Mouse (Mus musculus): ENCODE results near the gene Tmed10. TPM values are rescaled to one million over a fixed set of nuclear protein-coding genes. Genes with fewer than 3 reads are reported as not detected.
A peak's percentile ranks its signal among the peaks of the same experiment; 100 is the strongest.

The Tmed10 gene
- polyA plus RNA-seq, 1 experiment from 2014 or later, result 295 TPM

DNA sequence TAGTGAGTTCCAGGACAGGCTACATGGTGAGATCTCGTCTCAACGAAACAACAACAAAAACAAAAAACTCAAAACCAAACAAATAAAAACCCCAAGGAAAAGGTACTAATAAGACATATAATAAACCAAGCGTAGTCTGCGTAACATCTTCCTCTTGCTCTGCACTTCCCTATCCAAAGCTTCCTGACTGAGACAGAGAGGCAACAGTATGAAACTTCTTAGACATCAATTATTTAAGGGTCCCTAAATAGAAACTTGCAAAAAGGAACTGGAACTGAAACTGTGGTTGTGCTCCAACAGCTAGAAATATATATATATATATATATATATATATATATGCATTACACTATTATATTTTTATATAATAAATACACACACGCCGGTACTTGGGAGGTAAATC is 29.1 kb downstream of the Tmed10 start:
- WGBS, result 95% methylated on average over 6 of the region's 6 CpGs
- no peaks in the 10 kb centered on the region; the same call in 1 of the 2 replicates for H3K36me3 ChIP-seq (ENCODE audit: control insufficient read depth, insufficient read depth, low read length)
- no peak for DNase-seq (ENCODE audit: low spot score)
- no peak overlapping the region for H3K9ac ChIP-seq (ENCODE audit: low read length)
- H3K27me3 ChIP-seq (ENCODE audit: control insufficient read depth, insufficient read depth, low read length), result no peaks in the 10 kb centered on the region
- no peak overlapping the region for H3K27ac ChIP-seq (replicated peaks; ENCODE audit: low read depth, low read length)
- no peak overlapping the region for H3K4me2 ChIP-seq (ENCODE audit: low read depth, severe bottlenecking)
- no peaks in the 10 kb centered on the region for H3K4me1 ChIP-seq (ENCODE audit: control insufficient read depth, insufficient read depth, low read length)
- ATAC-seq (ENCODE audit: insufficient number of reproducible peaks, low FRiP score, low TSS enrichment, low read depth), result no peak
- no peaks in the 10 kb centered on the region for H3K9me3 ChIP-seq (ENCODE audit: control insufficient read depth, low read length)
- no peak overlapping the region for H3K4me3 ChIP-seq (ENCODE audit: low read depth, low read length)

DNA sequence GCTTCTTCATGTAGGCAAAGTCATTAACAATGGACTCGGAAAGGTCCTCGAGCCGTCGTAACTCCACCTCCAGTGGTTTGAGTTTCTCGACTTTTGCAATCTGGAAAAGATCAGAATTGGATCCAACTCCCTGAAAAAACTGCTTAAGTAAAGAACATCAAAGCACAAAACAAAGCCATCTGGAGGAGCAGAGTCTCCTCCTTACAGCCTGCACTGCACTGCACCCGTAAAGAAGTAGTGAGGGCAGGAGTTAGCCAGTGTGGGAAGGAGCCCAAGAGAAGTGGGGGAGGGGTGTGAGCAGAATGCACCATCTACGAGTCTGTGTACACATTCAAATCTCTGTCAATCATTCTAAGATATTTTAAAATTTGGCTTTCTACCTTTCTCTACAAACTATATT is 30.4 kb downstream of the Tmed10 start:
- WGBS, result 29% methylated on average over 7 of the region's 7 CpGs
- no peaks in the 10 kb centered on the region; the same call in 1 of the 2 replicates for H3K36me3 ChIP-seq (ENCODE audit: control insufficient read depth, insufficient read depth, low read length)

DNA sequence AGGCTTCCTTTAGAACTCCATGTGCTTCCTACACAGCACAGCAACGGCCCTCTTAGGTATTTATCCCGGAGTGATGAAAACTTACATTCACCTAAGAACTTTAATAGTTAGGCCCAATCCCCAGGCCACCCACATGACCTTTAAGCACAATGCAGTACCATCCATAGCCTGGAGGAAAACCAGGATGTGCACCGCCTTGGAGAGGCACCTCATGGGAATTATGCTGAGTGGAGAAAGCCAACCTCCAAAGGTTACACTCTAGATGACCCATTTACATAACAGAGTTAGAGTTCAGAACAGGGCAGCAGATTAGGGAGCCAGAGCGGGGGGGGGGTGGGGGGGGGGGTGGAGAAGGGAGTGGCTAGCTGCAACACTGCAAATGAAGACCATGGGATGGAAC is 32.3 kb downstream of the Tmed10 start:
- Histone ChIP-seq H3K36me3 (ENCODE audit: control insufficient read depth, insufficient read depth, low read length) (no peaks in the 10 kb centered on the region; the same call in 1 of the 2 replicates), H3K4me2 (ENCODE audit: low read depth, severe bottlenecking) (no peak overlapping the region)
- no peak for ATAC-seq (ENCODE audit: insufficient number of reproducible peaks, low FRiP score, low TSS enrichment, low read depth)

More for the DNA sequence above, 30.4 kb downstream of the Tmed10 start:
- Histone ChIP-seq H3K9ac (ENCODE audit: low read length) (no peak overlapping the region), H3K4me1 (ENCODE audit: control insufficient read depth, insufficient read depth, low read length) (no peaks in the 10 kb centered on the region), H3K4me3 (ENCODE audit: low read depth, low read length) (no peak overlapping the region), H3K27me3 (ENCODE audit: control insufficient read depth, insufficient read depth, low read length) (no peaks in the 10 kb centered on the region), H3K9me3 (ENCODE audit: control insufficient read depth, low read length) (no peaks in the 10 kb centered on the region), H3K27ac (replicated peaks; ENCODE audit: low read depth, low read length) (no peak overlapping the region), H3K4me2 (ENCODE audit: low read depth, severe bottlenecking) (no peak overlapping the region)
- ATAC-seq (ENCODE audit: insufficient number of reproducible peaks, low FRiP score, low TSS enrichment, low read depth), result no peak
- DNase-seq (ENCODE audit: low spot score), result no peak

DNA sequence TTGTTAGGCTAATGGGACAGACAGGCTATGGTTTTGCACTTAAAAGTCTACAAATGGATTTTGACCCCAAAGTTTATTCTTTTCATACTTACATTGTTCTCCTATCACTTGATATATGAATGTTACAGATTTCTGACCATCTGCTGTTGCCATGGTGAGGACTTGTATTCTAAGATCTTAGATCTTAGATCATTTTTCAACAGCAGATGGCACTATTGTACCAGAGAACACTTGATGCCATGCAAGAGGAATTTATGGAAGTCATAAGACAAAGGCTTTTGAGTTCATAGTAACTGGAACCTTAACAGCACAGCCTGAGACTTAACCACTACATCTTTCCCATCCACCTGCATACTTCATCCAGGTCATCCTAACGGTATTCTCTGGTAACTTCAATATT is 33.5 kb downstream of the Tmed10 start:
- DNase-seq (ENCODE audit: low spot score), result no peak
- ATAC-seq (ENCODE audit: insufficient number of reproducible peaks, low FRiP score, low TSS enrichment, low read depth), result no peak
- 56% methylated on average over 1 of the region's 1 CpGs for WGBS

More for the DNA sequence above, 32.3 kb downstream of the Tmed10 start:
- 81% methylated on average over 4 of the region's 4 CpGs for WGBS
- Histone ChIP-seq H3K27me3 (ENCODE audit: control insufficient read depth, insufficient read depth, low read length) (no peaks in the 10 kb centered on the region), H3K9me3 (ENCODE audit: control insufficient read depth, low read length) (no peaks in the 10 kb centered on the region), H3K9ac (ENCODE audit: low read length) (no peak overlapping the region), H3K27ac (replicated peaks; ENCODE audit: low read depth, low read length) (no peak overlapping the region), H3K4me1 (ENCODE audit: control insufficient read depth, insufficient read depth, low read length) (peaks cover 5% of the 10 kb centered on the region), H3K4me3 (ENCODE audit: low read depth, low read length) (no peak overlapping the region)
- DNase-seq (ENCODE audit: low spot score), result no peak

DNA sequence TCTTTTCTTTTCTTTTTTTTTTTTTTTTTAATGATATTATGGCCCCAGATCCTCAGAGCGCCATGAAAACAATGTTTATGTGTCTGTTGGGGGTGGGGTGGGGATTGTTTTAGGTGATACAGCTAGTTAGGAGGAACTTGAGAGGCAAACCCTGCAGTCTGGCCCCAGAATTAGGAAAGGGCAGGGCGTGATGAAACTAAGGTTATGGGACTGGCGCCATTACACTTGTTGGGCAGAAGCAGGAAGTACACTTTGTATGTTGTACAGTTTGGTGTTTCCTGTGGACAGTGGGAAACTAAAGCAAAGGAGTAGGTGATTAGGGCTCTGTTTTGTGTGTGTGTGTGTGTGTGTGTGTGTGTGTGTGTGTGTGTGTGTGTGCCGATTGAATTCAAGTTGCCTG is 34.7 kb downstream of the Tmed10 start:
- no peaks in the 10 kb centered on the region; the same call in 1 of the 2 replicates for H3K36me3 ChIP-seq (ENCODE audit: control insufficient read depth, insufficient read depth, low read length)
- H3K9me3 ChIP-seq (ENCODE audit: control insufficient read depth, low read length), result no peaks in the 10 kb centered on the region
- H3K4me2 ChIP-seq (ENCODE audit: low read depth, severe bottlenecking), result peak overlapping the region; percentile 61
- no peak overlapping the region for H3K27ac ChIP-seq (replicated peaks; ENCODE audit: low read depth, low read length)
- no peak overlapping the region for H3K9ac ChIP-seq (ENCODE audit: low read length)
- H3K27me3 ChIP-seq (ENCODE audit: control insufficient read depth, insufficient read depth, low read length), result no peaks in the 10 kb centered on the region
- 45% methylated on average over 4 of the region's 4 CpGs for WGBS
- DNase-seq (ENCODE audit: low spot score) (no peak), ATAC-seq (ENCODE audit: insufficient number of reproducible peaks, low FRiP score, low TSS enrichment, low read depth) (no peak)
- no peak overlapping the region for H3K4me3 ChIP-seq (ENCODE audit: low read depth, low read length)
- peaks cover 5% of the 10 kb centered on the region for H3K4me1 ChIP-seq (ENCODE audit: control insufficient read depth, insufficient read depth, low read length)

More for the DNA sequence above, 33.5 kb downstream of the Tmed10 start:
- H3K9me3 ChIP-seq (ENCODE audit: control insufficient read depth, low read length), result no peaks in the 10 kb centered on the region
- H3K9ac ChIP-seq (ENCODE audit: low read length), result no peak overlapping the region
- H3K4me3 ChIP-seq (ENCODE audit: low read depth, low read length), result no peak overlapping the region
- H3K36me3 ChIP-seq (ENCODE audit: control insufficient read depth, insufficient read depth, low read length), result no peaks in the 10 kb centered on the region; the same call in 1 of the 2 replicates
- peaks cover 5% of the 10 kb centered on the region for H3K4me1 ChIP-seq (ENCODE audit: control insufficient read depth, insufficient read depth, low read length)
- no peak overlapping the region for H3K27ac ChIP-seq (replicated peaks; ENCODE audit: low read depth, low read length)
- H3K4me2 ChIP-seq (ENCODE audit: low read depth, severe bottlenecking), result no peak overlapping the region
- no peaks in the 10 kb centered on the region for H3K27me3 ChIP-seq (ENCODE audit: control insufficient read depth, insufficient read depth, low read length)

DNA sequence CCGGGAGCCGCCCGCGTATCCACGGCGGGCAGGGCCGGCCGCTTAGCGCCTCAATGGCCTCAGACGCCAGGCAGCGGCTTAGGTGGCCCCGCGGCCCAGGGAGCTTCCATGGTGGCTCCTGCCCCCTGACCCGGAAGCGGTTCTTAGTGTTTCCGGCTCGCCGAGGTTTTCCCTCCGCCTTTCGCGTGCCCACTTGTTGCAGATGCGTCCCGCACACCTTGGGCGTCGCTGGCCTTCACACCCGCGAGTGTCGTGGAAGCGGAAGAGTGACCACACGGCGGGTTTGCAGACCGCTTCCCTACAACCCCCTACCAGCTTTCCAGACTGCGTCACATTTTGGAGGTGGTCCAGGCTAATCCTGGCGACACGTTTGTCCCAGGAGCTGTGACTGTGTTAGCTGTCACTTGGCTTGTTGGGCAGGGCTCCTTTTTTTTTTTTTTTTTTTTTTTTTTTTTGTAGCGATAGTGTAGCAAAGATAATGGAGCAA is 35.4 kb downstream of the Tmed10 start, which contains the start of gene Nek9:
TSS of gene Nek9 (minus strand) at position 120 of the 487 bp plus-strand sequence.
- under 1% methylated on average over 36 of the region's 36 CpGs for WGBS
- peak within 1 kb of the TSS; percentile 61 for H3K4me2 ChIP-seq (ENCODE audit: low read depth, severe bottlenecking)
- H3K27ac ChIP-seq (replicated peaks; ENCODE audit: low read depth, low read length), result peak within 1 kb of the TSS; percentile 80
- H3K9ac ChIP-seq (ENCODE audit: low read length), result peak within 1 kb of the TSS; percentile 98
- peak; percentile 74 for ATAC-seq (ENCODE audit: insufficient number of reproducible peaks, low FRiP score, low TSS enrichment, low read depth)
- H3K27me3 ChIP-seq (ENCODE audit: control insufficient read depth, insufficient read depth, low read length), result no peaks in the 10 kb centered on the region
- no peaks in the 10 kb centered on the region for H3K36me3 ChIP-seq (ENCODE audit: control insufficient read depth, insufficient read depth, low read length)
- H3K9me3 ChIP-seq (ENCODE audit: control insufficient read depth, low read length), result no peaks in the 10 kb centered on the region
- peak within 1 kb of the TSS; percentile 95 for H3K4me3 ChIP-seq (ENCODE audit: low read depth, low read length)
- peak; percentile 98 for DNase-seq (ENCODE audit: low spot score)
- peaks cover 5% of the 10 kb centered on the region for H3K4me1 ChIP-seq (ENCODE audit: control insufficient read depth, insufficient read depth, low read length)

DNA sequence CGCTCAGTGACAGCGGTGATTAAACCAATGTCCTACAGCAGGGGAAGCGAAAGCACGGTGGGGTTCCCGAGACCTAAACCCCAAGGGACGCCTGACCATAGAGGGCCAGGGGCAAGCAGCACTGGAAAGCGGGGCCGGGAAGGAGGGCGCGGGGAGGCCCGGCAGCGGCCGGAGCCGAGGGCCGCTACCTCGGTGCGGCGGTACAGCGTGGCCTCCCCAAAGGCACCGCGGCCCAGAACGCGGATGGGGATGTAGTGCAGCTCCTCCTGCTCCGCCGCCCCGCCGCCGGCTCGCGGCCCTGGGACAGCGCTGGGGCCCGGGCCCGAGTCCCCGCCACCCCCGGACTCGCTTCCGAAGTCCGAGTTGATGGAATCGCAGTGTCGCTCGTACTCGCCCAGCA is 35.8 kb downstream of the Tmed10 start:
- no peaks in the 10 kb centered on the region for H3K27me3 ChIP-seq (ENCODE audit: control insufficient read depth, insufficient read depth, low read length)
- H3K36me3 ChIP-seq (ENCODE audit: control insufficient read depth, insufficient read depth, low read length), result 0 out of 2 replicates have a peak, but pooled peaks cover 2% of the 10 kb centered on the region
- H3K4me3 ChIP-seq (ENCODE audit: low read depth, low read length), result peak overlapping the region; percentile 95
- H3K27ac ChIP-seq (replicated peaks; ENCODE audit: low read depth, low read length), result peak overlapping the region; percentile 80
- H3K4me1 ChIP-seq (ENCODE audit: control insufficient read depth, insufficient read depth, low read length), result peaks cover 5% of the 10 kb centered on the region
- peak overlapping the region; percentile 98 for H3K9ac ChIP-seq (ENCODE audit: low read length)
- H3K4me2 ChIP-seq (ENCODE audit: low read depth, severe bottlenecking), result peak overlapping the region; percentile 61
- peak; percentile 76 for ATAC-seq (ENCODE audit: insufficient number of reproducible peaks, low FRiP score, low TSS enrichment, low read depth)
- no peaks in the 10 kb centered on the region for H3K9me3 ChIP-seq (ENCODE audit: control insufficient read depth, low read length)
- DNase-seq (ENCODE audit: low spot score), result no peak
- WGBS, result 1% methylated on average over 36 of the region's 42 CpGs

DNA sequence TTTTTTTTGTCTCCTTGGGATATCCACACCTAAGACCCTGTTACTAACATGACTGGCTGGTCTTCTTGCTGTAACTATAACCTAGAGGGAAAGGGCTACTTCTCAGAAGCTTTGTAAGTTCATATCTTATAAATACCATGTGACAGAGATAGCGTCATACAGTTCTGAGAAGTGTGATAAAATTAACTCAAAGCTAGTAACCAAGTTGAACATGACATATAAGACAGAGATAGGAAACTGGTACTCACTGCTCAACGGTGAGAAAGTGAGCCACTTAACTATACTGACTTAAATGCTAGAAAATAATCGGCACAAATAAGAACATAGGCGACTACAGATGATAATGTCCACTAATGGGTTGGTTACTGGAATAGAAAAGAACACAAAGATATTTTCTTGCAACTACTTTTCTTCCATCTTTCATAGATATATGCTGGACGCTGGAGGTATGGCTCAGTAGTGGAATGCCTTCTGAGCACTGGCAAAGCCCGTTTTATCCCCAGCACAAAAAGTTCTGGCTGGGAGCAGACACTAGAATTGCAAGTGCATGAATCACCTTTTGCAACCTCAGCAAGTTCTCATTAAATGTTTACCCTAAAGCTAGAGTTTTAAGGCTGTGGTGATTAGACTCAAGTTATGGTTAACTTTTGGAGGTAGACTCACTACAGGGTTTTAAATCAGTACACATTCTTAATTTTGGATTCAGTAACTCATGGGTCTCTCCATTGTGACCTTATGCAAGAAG is 36.9 kb downstream of the Tmed10 start:
- H3K27me3 ChIP-seq (ENCODE audit: control insufficient read depth, insufficient read depth, low read length), result no peaks in the 10 kb centered on the region
- H3K36me3 ChIP-seq (ENCODE audit: control insufficient read depth, insufficient read depth, low read length), result peaks cover 7% of the 10 kb centered on the region; the same call in 1 of the 2 replicates
- DNase-seq (ENCODE audit: low spot score) (no peak), ATAC-seq (ENCODE audit: insufficient number of reproducible peaks, low FRiP score, low TSS enrichment, low read depth) (no peak)
- peak overlapping the region; percentile 61; the same call in 1 of the 2 replicates for H3K4me2 ChIP-seq (ENCODE audit: low read depth, severe bottlenecking)
- no peaks in the 10 kb centered on the region for H3K9me3 ChIP-seq (ENCODE audit: control insufficient read depth, low read length)
- H3K4me3 ChIP-seq (ENCODE audit: low read depth, low read length), result no peak overlapping the region
- H3K9ac ChIP-seq (ENCODE audit: low read length), result no peak overlapping the region
- 86% methylated on average over 6 of the region's 6 CpGs for WGBS
- no peak overlapping the region for H3K27ac ChIP-seq (replicated peaks; ENCODE audit: low read depth, low read length)
- peaks cover 5% of the 10 kb centered on the region for H3K4me1 ChIP-seq (ENCODE audit: control insufficient read depth, insufficient read depth, low read length)

Data from limb, embryonic 11.5 days (tissue).